Mouse (Mus musculus): Measurements from ENCODE around the gene Rfx7.

DNA sequence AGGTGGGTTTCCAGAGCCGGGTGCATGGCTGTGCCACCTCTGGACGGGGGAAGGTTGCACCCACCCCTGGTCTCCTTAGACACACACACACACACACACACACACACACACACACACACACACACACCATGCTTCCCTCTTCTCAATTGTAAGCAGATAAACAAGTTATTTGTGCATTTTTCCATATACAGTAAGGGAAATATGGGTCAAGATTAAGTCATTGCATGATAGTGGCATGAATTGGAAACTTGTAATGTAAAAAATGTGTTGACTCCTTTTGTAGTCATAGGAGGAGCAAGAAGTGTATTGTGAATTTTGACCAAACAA, 1.0 kb downstream of the Rfx7 start:
- TF ChIP-seq CTCF (IDR thresholded peaks at IDR 0.05; ENCODE audit: borderline replicate concordance, insufficient read depth, low read depth, low read length): no peak
- no peak for TF ChIP-seq POLR2A (IDR thresholded peaks at IDR 0.05; ENCODE audit: borderline replicate concordance, insufficient read depth, low read length)
